In genomic region chr4:144890690-144891120, GRCm38 (mm10) we compare ENCODE assay signal across 8 mouse cellular contexts. TPM values are rescaled to one million over a fixed set of nuclear protein-coding genes. Genes with fewer than 3 reads are reported as not detected.
A peak's percentile ranks its signal among the peaks of the same experiment; 100 is the strongest.
DNase-seq lines count a peak whose midpoint lies in the region; ATAC-seq and TF ChIP-seq lines count a peak whose summit lies in the region.

No protein-coding gene starts in this region.

- H3K27me3 ChIP-seq in intestine, embryonic 16.5 days (replicated peaks; ENCODE audit: control insufficient read depth, insufficient read depth, low read length), result no peaks in the 10 kb centered on the region
- no peaks in the 10 kb centered on the region for H3K27me3 ChIP-seq in limb, embryonic 15.5 days
- H3K27me3 ChIP-seq in myocyte (ENCODE audit: control insufficient read depth, insufficient read depth, insufficient read length), result no peaks in the 10 kb centered on the region
- no peaks in the 10 kb centered on the region for H3K27me3 ChIP-seq in testis, adult 2 months (ENCODE audit: control insufficient read depth, insufficient read depth, low read length)

- 0 out of 2 replicates have a peak overlapping the region, but pooled peaks have one; percentile 2 for H3K4me2 ChIP-seq in intestine, embryonic 16.5 days (ENCODE audit: low read depth, low read length)
- no peak overlapping the region for H3K4me2 ChIP-seq in limb, embryonic 15.5 days
- H3K4me2 ChIP-seq in myocyte (ENCODE audit: low read depth), result peak overlapping the region; percentile 96

- H3K36me3 ChIP-seq in intestine, embryonic 16.5 days (ENCODE audit: control insufficient read depth, insufficient read depth, low read length), result no peaks in the 10 kb centered on the region
- H3K36me3 ChIP-seq in limb, embryonic 15.5 days, result no peaks in the 10 kb centered on the region
- H3K36me3 ChIP-seq in myocyte (ENCODE audit: control insufficient read depth, insufficient read depth), result no peaks in the 10 kb centered on the region
- H3K36me3 ChIP-seq in testis, adult 2 months (ENCODE audit: control insufficient read depth, insufficient read depth, low read length), result no peaks in the 10 kb centered on the region

- peak; percentile 54 for ATAC-seq in frontal cortex, adult (ENCODE audit: low TSS enrichment)
- peak; percentile 1; the same call in 1 of the 2 replicates for ATAC-seq in intestine, embryonic 16.5 days
- no peak for ATAC-seq in limb, embryonic 15.5 days (ENCODE audit: insufficient number of reproducible peaks, low FRiP score, low TSS enrichment, low read depth)

- peaks cover 13% of the 10 kb centered on the region for H3K4me1 ChIP-seq in intestine, embryonic 16.5 days (ENCODE audit: control insufficient read depth, insufficient read depth, low read length)
- H3K4me1 ChIP-seq in limb, embryonic 15.5 days, result peaks cover 66% of the 10 kb centered on the region
- H3K4me1 ChIP-seq in testis, adult 2 months (ENCODE audit: control insufficient read depth, insufficient read depth, low read length), result peaks cover 29% of the 10 kb centered on the region

- no peaks in the 10 kb centered on the region for H3K9me3 ChIP-seq in intestine, embryonic 16.5 days (ENCODE audit: control insufficient read depth, low read length)
- no peaks in the 10 kb centered on the region for H3K9me3 ChIP-seq in limb, embryonic 15.5 days

- H3K4me3 ChIP-seq in intestine, embryonic 16.5 days (ENCODE audit: low read length), result no peak overlapping the region
- no peak overlapping the region for H3K4me3 ChIP-seq in limb, embryonic 15.5 days
- no peak overlapping the region for H3K4me3 ChIP-seq in myocyte
- no peak overlapping the region for H3K4me3 ChIP-seq in testis, adult 2 months (ENCODE audit: control insufficient read depth, low read depth, low read length)

- H3K9ac ChIP-seq in intestine, embryonic 16.5 days (ENCODE audit: low read depth, low read length), result no peak overlapping the region
- H3K9ac ChIP-seq in limb, embryonic 15.5 days, result no peak overlapping the region

- DNase-seq in spleen, adult 18-20 months, result peak; percentile 20 to 43
- DNase-seq in spleen, adult 12 weeks (ENCODE audit: low spot score), result no peak
- DNase-seq in cerebellum, adult 8-10 months, result peak; percentile 44

- peak overlapping the region; percentile 96; the same call in 1 of the 2 replicates for H3K27ac ChIP-seq in intestine, embryonic 16.5 days (ENCODE audit: low read length)
- peak overlapping the region; percentile 93 for H3K27ac ChIP-seq in limb, embryonic 15.5 days
- H3K27ac ChIP-seq in testis, adult 2 months (ENCODE audit: control insufficient read depth, insufficient read depth, low read depth, low read length), result peak overlapping the region; percentile 30; the same call in 1 of the 2 replicates

- WGBS in intestine, embryonic 16.5 days, result 10% methylated on average over 7 of the region's 7 CpGs
- 7% methylated on average over 7 of the region's 7 CpGs for WGBS in limb, embryonic 15.5 days

- TF ChIP-seq POLR2A in myocyte (IDR thresholded peaks at IDR 0.05; ENCODE audit: insufficient read length, low read depth), result no peak
- TF ChIP-seq POLR2A in testis, adult 2 months (IDR thresholded peaks at IDR 0.05; ENCODE audit: control insufficient read depth, low read depth, low read length), result no peak

- H3ac ChIP-seq in myocyte (ENCODE audit: control insufficient read depth, insufficient read length), result no peak overlapping the region

- peak; percentile 62; the same call in 1 of the 2 replicates for TF ChIP-seq CTCF in testis, adult 2 months (IDR thresholded peaks at IDR 0.05; ENCODE audit: control insufficient read depth, insufficient read depth, insufficient replicate concordance, low read depth, low read length)

- H3K79me2 ChIP-seq in myocyte (ENCODE audit: control insufficient read depth, insufficient read depth), result no peaks in the 10 kb centered on the region

TF ChIP-seq in myocyte, 11 proteins besides CTCF, POLR2A, EP300 and RAD21:
- TF ChIP-seq MYOD1 (IDR thresholded peaks at IDR 0.05; ENCODE audit: control insufficient read depth in 1 of 3, insufficient read length in 2 of 3, low read depth in 2 of 3) (no peak), USF1 (IDR thresholded peaks at IDR 0.05; ENCODE audit: low read depth) (no peak), MYOG (IDR thresholded peaks at IDR 0.05; ENCODE audit: control insufficient read depth in 1 of 3, insufficient read depth in 1 of 3, insufficient read length in 2 of 3, low read depth in 2 of 3) (no peak), POLR2AphosphoS2 (IDR thresholded peaks at IDR 0.05; ENCODE audit: insufficient read length, low read depth) (no peak)

RNA-seq across cellular contexts. Expression of gene Dhrs3, which starts 1.9 kb away (rescaled TPM):
- polyA plus RNA-seq in intestine, embryonic 16.5 days (2015; fragmentation: Nextera tagmentation; extraction: Ambion mirVana), result 122 and 132 TPM in 2 replicates
- 113 and 114 TPM in 2 replicates for polyA plus RNA-seq in limb, embryonic 15.5 days (2015; fragmentation: Nextera tagmentation; extraction: Ambion mirVana)
- polyA plus RNA-seq in myocyte (2012; fragmentation: generic; extraction: Trizol), result 5.5 TPM
- polyA plus RNA-seq in testis, adult 2 months (2012; rRNA removed), result 8.9 and 10.4 TPM in 2 replicates

Comparison
In these comparisons a context has a peak if more than half of its experiments do, and no peak if none do; other contexts are left out.
1. H3K27ac ChIP-seq: peak in every context shown above with its lines; median percentile 96 in intestine, embryonic 16.5 days; 93 in limb, embryonic 15.5 days; 30 in testis, adult 2 months.
2. RNA of gene Dhrs3, which starts 1.9 kb away (polyA plus RNA-seq): 122 to 132 TPM in intestine, embryonic 16.5 days and 113 to 114 TPM in limb, embryonic 15.5 days; 8.9 to 10.4 TPM in testis, adult 2 months and 5.5 TPM in myocyte (single experiment); every median in the first group is over 10 times any median in the second.